Mouse (Mus musculus) lung, adult 2 months (tissue): ENCODE results near the gene Adamts17. TPM values are rescaled to one million over a fixed set of nuclear protein-coding genes. Genes with fewer than 3 reads are reported as not detected.
A peak's percentile ranks its signal among the peaks of the same experiment; 100 is the strongest.

ENCODE experiments used
- DNase-seq: peaks from one replicate; pipeline ENCODE4 v3.0.0; 2022
- H3K4me1 ChIP-seq: fragments of 200-500 bp; 2 replicates; pipeline ENCODE4 v1.6.1; 2011; ENCODE audit warnings: low read length; ENCODE audit not compliant: control insufficient read depth, insufficient read depth
- H3K4me3 ChIP-seq: fragments of 200-500 bp; replicated peaks from 2 replicates; pipeline ENCODE3; 2011; ENCODE audit warnings: low read depth, mild to moderate bottlenecking, control low read depth, low read length; ENCODE audit errors: extremely low read depth
- CTCF ChIP-seq: fragments of 200-500 bp; IDR thresholded peaks from 2 replicates; pipeline ENCODE4 v1.5.1; 2011; ENCODE audit warnings: mild to moderate bottlenecking, low read length, control low read depth; ENCODE audit not compliant: insufficient read depth
- POLR2A ChIP-seq: fragments of 200-500 bp; IDR thresholded peaks from 2 replicates; pipeline ENCODE4 v1.6.1; 2011; ENCODE audit warnings: low read depth, mild to moderate bottlenecking, control low read depth, low read length, borderline replicate concordance; ENCODE audit errors: extremely low read depth
- WGBS: fragments of 180-500 bp; shearing (Covaris S2); methylation state at CpG from one replicate; pipeline ENCODE4 v1.1.7; 2018; 5-methylcytosine and 5-hydroxymethylcytosine counted together
- polyA plus RNA-seq: library from polyadenylated mRNA; depleted of rRNA; stranded (reverse); fragments of >200 nt; gene quantifications from 2 replicates; pipeline ENCODE4 v1.2.3, GENCODE M21; 2012

Adamts17 gene
- polyA plus RNA-seq, 1 experiment: 7.2 TPM

GRCm38 (mm10) chr7:66806801-66807200, 32.7 kb upstream of the Adamts17 start:
- Histone ChIP-seq H3K4me3 (no peak overlapping the region), H3K4me1 (no peaks in the 10 kb centered on the region)
- TF ChIP-seq CTCF: no peak
- no peak for TF ChIP-seq POLR2A
- WGBS: 80% methylated on average over 3 of the region's 3 CpGs
- no peak for DNase-seq

DNA sequence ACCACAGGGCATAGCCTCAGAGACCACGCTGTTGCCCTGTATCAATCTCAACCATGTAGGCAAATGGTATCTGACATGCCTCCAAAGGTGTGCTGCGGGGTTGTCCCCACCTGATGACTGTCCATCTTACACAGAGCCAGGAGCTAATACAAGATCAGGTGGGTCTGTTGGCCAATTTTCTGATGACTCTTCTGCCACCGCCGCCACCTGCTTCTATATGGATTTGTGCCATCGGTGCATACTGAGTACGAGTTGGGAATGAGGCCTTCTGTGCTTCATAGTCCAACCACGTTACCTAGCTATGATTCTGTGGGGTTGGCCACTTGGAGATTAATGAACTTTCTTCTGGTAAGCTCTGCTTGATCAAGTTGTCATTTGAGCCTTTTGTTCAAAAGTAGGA, 29.1 kb upstream of the Adamts17 start:
- Histone ChIP-seq H3K4me3 (no peak overlapping the region), H3K4me1 (no peaks in the 10 kb centered on the region)
- 96% methylated on average over 7 of the region's 7 CpGs for WGBS
- no peak for DNase-seq
- TF ChIP-seq POLR2A (no peak), CTCF (no peak)

- TF ChIP-seq POLR2A (no peak), CTCF (no peak)
- no peak for DNase-seq
- 81% methylated on average over 1 of the region's 1 CpGs for WGBS
- Histone ChIP-seq H3K4me1 (no peaks in the 10 kb centered on the region), H3K4me3 (no peak overlapping the region)
Observed at GRCm38 (mm10) chr7:66811294-66811693, 28.2 kb upstream of the Adamts17 start.

GRCm38 (mm10) chr7:66812289-66812688, 27.2 kb upstream of the Adamts17 start:
- Histone ChIP-seq H3K4me1 (no peaks in the 10 kb centered on the region), H3K4me3 (no peak overlapping the region)
- no peak for DNase-seq
- WGBS: 85% methylated on average over 4 of the region's 4 CpGs
- no peak for TF ChIP-seq CTCF
- TF ChIP-seq POLR2A: no peak

DNA sequence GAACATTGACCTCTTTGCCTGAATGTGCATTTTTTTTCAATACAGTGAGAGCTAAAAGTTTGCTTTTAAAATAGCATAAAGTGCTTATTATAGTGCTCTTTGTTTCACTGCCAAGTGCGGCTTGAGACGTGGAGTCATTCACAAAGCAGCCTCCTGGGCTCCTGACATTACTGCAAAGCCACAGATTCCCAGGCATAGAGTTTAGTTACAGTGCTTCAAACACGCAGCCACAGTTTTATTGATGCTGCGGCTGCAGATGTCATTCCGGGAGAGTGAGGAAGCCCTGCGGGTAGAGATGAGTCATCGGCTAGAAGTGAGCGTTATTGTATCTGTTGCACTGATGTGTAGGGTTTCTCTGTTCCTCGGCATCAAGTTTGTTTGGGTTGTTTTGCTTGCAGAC, 26.8 kb upstream of the Adamts17 start:
- DNase-seq: no peak
- WGBS: 47% methylated on average over 9 of the region's 9 CpGs
- TF ChIP-seq POLR2A (no peak), CTCF (no peak)

DNA sequence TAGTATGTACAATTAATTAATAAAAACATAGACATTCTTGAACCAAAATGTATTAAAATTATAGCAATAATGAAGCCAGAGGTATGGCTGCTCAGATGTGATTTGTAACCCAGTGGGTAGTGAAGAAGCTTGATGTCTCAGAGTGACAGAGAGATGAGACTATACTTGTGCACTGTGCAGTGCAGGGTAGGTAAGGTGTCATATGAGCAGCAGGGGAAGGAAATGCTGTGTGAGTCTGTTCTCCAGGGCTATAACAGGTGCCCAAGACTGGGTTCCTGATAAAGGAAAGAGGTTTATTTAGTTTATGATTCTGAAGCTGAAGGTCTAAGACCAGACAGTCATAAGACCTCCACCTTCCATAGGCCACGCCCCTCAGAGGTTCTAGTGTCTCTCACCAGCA, 26.4 kb upstream of the Adamts17 start:
- no peak overlapping the region for H3K4me3 ChIP-seq
- no peaks in the 10 kb centered on the region for H3K4me1 ChIP-seq
- TF ChIP-seq POLR2A: no peak
- TF ChIP-seq CTCF: no peak
- 82% methylated on average over 1 of the region's 1 CpGs for WGBS
- no peak for DNase-seq

More for the DNA sequence above, 26.8 kb upstream of the Adamts17 start:
- H3K4me3 ChIP-seq: no peak overlapping the region
- H3K4me1 ChIP-seq: no peaks in the 10 kb centered on the region

DNA sequence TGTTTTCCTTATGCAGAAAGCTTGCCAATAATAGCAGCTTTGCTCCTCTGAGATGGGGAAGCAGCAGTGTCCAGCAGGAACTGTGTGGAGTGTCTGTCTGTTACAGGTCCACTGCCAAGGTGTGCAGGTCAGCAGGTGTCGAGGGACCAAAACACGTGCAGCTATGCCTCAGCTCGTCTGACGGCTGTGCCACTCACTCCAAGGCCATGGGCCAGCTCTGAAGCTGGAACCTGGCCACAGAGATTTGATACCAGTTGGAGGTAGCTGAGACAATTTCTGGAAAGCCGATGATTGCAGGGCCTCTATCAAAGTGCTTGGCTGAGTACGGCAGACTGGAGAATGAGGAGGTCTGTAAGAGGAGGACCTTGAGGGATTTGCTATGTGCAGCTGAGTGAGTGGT, 24.0 kb upstream of the Adamts17 start:
- Histone ChIP-seq H3K4me1 (no peaks in the 10 kb centered on the region), H3K4me3 (no peak overlapping the region)
- whole genome bisulfite sequencing: 90% methylated on average over 6 of the region's 6 CpGs
- TF ChIP-seq CTCF: no peak
- TF ChIP-seq POLR2A: no peak
- DNase-seq: no peak

GRCm38 (mm10) chr7:66820034-66820433, 19.5 kb upstream of the Adamts17 start:
- DNase-seq: peak; percentile 50
- H3K4me1 ChIP-seq: no peaks in the 10 kb centered on the region
- peak; percentile 99 for TF ChIP-seq CTCF
- no peak for TF ChIP-seq POLR2A
- no peak overlapping the region for H3K4me3 ChIP-seq
- WGBS: 34% methylated on average over 6 of the region's 6 CpGs

DNA sequence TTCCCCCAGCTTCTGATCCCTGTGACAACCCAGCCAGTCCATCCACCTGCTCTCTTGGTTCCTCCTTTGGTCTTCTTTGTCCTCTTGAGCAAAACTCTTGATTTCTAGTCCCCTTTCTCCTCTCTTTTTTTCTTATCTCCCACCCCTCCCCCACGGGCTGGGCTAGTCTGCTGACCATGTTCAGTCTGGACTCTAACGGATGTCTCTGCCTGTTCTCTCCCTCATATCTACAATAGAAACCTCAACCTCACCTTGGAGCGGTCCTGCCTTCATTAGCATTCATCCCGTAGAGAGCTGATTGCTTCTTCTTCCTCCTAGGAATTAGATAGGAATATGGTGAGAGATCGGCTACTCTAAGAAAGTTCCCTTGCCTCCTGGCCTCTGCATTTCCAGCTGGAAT, 8.7 kb upstream of the Adamts17 start:
- no peak for DNase-seq
- H3K4me3 ChIP-seq: no peak overlapping the region
- TF ChIP-seq POLR2A: no peak
- TF ChIP-seq CTCF: no peak
- 31% methylated on average over 5 of the region's 5 CpGs for WGBS
- no peaks in the 10 kb centered on the region for H3K4me1 ChIP-seq

GRCm38 (mm10) chr7:66831295-66831694, 8.2 kb upstream of the Adamts17 start:
- DNase-seq: peak; percentile 53
- 13% methylated on average over 5 of the region's 5 CpGs for WGBS
- TF ChIP-seq CTCF (no peak), POLR2A (no peak)
- Histone ChIP-seq H3K4me1 (no peaks in the 10 kb centered on the region), H3K4me3 (no peak overlapping the region)

- no peak for TF ChIP-seq CTCF
- TF ChIP-seq POLR2A: no peak
- Histone ChIP-seq H3K4me3 (peak overlapping the region; percentile 73), H3K4me1 (peaks cover 3% of the 10 kb centered on the region; the same call in 1 of the 2 replicates)
- 1% methylated on average over 76 of the region's 76 CpGs for WGBS
- peak; percentile 44 for DNase-seq
Observed at GRCm38 (mm10) chr7:66840008-66840719, 629 bp downstream of the Adamts17 start.
